Mouse (Mus musculus) frontal cortex, adult 2 months (tissue): ENCODE data around the gene Cenpo. TPM values are rescaled to one million over a fixed set of nuclear protein-coding genes. Genes with fewer than 3 reads are reported as not detected.

Experiments used
- DNase-seq, 2 experiments: peaks; one replicate each; pipeline ENCODE4 v3.0.0; 2022; ENCODE audit warnings: low spot score in 1 of 2; ENCODE audit errors: extremely low spot score in 1 of 2
- polyA plus RNA-seq: library from polyadenylated mRNA; depleted of rRNA; stranded (reverse); fragments of >200 nt; gene quantifications from 2 replicates; pipeline ENCODE4 v1.2.3, GENCODE M21; 2012

The Cenpo gene
- polyA plus RNA-seq, 1 experiment, result 6.7 TPM

DNA sequence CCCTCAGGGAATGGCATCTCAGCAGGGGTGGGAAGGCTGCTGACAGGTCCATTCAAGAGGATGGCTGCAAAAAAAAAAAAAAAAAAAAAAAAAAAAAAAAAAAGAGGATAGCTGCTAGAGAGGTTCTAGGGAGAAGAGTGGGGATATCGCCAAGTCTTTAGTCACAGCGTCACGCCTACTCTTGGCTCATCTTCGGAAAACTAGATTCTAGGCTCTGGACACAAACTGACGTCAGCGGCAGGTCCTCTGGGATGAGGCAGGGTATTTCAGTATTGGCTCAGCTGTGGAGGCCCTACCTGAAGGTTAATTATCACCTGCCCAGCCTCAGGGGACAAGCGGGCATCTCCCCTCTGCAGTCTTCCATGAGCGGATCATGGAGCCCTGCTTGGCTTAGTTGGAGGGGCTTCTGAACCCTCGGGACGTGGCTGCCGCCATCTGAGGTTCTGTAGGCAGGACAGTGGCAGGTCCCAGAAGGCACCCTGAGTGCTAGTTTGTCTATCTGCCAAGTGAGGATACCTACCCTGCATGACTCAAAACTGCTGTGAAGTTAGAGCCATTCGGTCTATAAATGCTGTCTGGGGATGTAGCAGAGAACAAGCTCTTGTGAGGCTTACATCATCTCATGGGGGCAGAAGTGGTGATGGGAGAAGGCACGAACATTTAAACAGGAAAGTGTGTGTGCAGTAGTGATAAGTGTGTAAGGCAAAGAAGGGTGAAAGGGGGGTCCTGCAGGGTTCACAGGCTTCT is 32.5 kb downstream of the Cenpo start:
- DNase-seq, result peak; percentile 66 to 86

- no peak for DNase-seq
Measured at GRCm38 (mm10) chr12:4199271-4199670, 34.8 kb downstream of the Cenpo start.

- DNase-seq, result no peak
Measured at GRCm38 (mm10) chr12:4198702-4199101, 35.4 kb downstream of the Cenpo start.

DNA sequence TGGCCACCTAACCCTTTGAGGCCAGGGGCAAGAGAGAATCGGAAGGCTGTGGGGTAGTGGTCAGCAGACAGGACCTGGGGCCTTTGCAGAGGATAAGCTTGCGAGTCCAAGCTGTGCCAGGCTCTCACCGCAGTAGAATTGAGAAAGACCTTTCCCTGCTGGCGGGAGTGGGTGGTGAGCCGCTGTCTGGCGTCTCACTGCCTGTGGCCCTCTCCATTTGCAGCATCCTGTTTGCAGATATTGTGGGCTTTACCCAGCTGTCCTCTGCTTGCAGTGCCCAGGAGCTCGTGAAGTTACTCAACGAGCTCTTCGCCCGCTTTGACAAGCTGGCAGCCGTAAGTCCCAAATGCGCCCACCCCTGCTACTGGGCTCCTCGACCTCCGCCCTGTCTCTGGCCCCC is 39.5 kb downstream of the Cenpo start:
- DNase-seq, result peak in 1 of 2 experiments; percentile 61

DNA sequence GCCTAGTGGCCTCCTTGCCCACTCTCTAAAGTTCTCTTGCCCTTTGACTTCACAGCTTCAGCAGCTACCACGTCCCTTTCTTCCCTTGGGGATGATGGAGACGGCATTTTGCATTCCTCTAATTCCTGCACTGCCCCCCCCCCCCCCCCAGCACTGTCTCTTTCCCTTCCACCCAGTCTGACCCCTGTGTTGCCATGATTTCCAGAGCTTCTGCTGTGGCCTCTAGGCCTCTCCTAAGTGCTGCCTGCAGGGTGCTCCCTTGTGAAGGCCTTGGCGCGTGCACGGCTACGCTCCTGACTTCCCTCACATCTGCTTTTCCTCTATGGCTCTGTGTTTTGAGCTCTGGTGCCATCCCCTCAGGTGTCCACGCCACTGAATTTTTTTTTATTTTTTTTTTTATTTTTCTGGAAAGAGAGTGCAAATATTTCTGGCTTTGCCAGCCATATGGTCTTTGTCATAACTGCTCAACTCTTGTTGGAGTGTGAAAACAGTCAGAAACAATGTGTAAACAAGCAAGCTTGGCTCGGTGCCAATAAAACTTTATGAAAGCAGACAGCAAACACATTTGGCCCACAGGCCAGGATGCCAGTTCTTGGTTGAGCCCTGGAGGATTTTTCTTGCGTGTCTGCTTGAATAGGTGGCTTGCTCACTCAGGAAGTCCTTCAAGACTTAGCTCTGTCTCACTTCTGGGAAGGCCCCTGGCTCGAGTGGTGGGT is 40.9 kb downstream of the Cenpo start:
- no peak for DNase-seq

DNA sequence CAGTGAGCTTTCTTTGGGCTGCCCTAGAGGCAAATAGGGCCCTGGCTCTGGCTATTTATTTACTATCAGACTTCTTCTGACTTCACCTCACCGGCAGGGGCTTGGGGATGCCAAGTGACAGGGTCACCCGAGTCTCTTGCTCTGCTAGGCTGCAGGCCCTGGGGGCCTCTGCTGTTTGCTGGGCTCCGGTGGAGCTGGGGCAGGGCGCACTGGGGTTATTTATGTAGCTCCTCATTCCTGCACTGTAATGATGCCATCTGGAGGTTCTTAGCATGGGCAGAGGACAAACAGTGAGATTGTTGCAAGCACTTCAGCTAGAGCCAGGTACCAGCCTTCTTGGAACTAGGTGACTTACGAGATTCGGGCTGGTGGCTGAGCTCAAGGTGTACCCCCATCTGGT is 41.6 kb downstream of the Cenpo start:
- DNase-seq, result no peak

- no peak for DNase-seq
Measured at GRCm38 (mm10) chr12:4189060-4189447, 45.0 kb downstream of the Cenpo start.

- no peak for DNase-seq
Measured at GRCm38 (mm10) chr12:4188171-4189059, 45.7 kb downstream of the Cenpo start.

GRCm38 (mm10) chr12:4184648-4185047 is 49.4 kb downstream of the Cenpo start:
- no peak for DNase-seq

DNA sequence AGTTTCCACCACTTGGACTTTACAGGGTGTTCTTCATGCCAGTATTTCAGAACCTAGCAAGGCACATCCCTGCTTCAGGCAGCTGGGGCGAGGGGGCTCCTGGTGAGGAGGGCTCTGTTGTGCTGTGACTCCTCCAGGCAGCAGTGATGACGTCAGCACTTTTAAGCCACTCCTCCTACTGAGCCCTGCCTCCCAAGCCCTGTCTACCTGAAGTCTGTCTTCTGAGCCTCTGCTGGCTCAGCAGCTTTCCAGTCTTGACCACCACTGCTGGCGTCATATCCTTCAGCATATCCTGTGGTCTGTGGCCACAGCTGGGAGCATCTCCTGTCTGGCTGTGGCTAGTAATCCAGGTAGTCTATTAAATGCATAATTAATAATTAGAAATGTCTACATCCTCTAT is 53.6 kb downstream of the Cenpo start:
- DNase-seq, result no peak

DNA sequence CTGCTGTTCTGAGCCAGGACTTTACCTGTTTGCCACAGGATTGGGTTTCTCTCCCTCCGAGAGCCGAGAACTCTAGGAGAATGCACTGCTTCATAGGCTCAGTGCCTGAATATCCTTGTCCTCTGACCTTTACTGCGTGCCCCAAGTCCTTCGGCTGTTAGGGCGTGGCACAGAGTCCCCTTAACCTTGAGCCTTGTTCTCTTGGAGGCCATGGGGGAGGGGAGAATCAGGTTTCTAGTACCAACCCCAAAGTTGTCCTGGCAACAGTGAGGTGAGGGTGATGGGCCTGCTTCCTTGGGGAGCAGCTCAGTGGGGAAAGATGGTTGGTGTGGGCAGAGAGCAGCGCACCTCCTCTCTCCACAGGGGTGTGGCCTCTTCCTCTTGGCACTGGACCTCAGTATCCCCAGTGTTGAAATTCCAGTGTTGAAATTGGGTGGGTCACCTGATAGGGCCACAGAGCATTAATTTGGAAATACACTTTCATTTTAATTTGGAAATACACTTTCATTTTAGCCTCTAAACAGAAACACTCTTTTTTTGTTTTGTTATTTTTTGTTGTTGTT is 54.3 kb downstream of the Cenpo start:
- DNase-seq, result no peak

- no peak for DNase-seq
Measured at GRCm38 (mm10) chr12:4178839-4179238, 55.3 kb downstream of the Cenpo start.

DNA sequence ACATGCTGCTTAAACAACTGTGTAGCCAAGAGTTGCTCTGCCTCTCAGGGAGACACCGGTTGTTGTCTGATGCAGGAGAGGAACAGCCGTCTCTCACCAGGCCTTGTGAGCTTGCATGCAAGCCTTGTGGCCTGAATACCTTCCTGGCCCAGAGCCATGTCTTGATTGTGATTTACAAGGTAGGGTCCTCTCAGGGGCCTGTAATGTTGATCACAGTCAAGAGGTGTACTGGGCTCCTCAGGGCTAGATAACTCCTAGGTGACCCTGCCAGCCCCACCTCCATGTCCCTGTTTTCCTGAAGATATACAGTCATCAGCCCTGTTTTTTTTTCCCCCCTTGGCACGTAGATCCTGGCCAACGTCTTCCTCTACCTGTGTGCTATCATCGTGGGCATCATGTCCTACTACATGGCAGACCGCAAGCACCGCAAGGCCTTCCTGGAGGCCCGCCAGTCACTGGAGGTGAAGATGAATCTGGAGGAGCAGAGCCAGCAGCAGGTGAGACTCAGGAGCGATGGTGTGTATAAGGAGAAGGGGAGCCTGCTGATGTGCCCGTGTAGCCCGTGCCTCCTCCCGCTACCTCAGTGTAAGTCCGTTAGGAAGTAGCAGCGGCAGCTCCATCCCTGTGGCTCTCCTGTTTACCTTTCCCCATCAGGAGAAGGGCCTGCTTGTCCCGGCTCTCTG is 60.8 kb downstream of the Cenpo start:
- DNase-seq, result no peak

DNA sequence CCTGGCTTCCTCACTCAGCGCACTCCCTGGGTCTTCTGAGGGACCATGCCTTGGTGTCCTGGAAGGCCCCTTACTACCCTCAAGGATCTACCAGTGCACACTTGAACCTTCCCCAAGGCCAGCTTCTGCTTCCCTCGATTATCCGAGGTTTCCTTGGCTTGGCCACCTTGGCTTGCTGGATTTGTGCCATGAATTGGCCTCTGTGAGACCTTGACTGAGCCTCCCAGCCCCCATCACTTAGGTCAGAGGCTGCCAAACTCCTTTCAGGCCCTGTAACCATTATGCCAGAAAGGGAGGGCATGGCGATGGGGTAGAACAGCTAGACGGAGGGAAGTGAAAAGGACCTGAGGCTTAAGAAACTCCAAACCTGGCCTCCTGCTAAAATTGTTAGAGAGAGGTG is 64.5 kb downstream of the Cenpo start:
- DNase-seq, result no peak

DNA sequence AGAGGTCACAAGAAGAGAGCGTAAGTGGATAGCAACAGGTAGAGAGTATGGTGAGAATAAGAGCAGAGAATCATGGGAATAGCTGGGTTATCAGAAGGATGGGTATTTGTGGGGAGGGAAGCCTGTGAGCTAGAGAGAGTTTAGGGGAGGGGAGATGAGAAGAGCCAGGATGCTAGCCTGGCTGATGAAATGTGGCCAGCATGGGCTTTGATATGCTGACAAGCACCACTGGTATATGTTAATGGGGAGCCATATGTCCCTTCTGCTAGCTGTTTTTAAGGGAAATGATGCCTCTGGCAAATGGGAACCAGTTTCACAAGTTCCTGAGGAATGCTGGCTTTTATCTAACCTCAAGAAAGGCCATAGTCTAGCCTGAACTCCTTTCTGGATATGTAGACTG is 65.0 kb downstream of the Cenpo start:
- no peak for DNase-seq

GRCm38 (mm10) chr12:4166970-4167369 is 67.1 kb downstream of the Cenpo start:
- no peak for DNase-seq

- no peak for DNase-seq
Measured at GRCm38 (mm10) chr12:4162886-4163285, 71.2 kb downstream of the Cenpo start.

DNA sequence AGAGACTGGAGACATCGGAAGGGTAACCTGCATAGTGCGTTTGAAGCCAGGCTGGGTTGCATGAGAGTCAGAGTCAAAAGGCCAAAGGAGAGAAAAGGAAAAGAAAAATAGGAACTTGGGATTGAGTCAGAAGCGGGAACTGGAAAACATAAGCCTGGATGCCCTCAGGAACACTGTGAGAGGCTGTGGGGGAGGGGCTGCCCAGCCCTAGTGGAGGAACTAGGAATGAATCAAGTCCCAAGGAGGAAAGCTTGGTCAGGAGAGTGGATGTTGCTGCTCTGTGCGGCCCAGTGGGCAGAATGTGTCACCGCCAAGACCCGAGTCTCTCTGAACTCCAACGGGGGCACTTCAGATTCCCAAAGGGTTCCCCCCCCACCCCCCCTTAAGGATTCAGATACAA is 73.8 kb downstream of the Cenpo start:
- no peak for DNase-seq

DNA sequence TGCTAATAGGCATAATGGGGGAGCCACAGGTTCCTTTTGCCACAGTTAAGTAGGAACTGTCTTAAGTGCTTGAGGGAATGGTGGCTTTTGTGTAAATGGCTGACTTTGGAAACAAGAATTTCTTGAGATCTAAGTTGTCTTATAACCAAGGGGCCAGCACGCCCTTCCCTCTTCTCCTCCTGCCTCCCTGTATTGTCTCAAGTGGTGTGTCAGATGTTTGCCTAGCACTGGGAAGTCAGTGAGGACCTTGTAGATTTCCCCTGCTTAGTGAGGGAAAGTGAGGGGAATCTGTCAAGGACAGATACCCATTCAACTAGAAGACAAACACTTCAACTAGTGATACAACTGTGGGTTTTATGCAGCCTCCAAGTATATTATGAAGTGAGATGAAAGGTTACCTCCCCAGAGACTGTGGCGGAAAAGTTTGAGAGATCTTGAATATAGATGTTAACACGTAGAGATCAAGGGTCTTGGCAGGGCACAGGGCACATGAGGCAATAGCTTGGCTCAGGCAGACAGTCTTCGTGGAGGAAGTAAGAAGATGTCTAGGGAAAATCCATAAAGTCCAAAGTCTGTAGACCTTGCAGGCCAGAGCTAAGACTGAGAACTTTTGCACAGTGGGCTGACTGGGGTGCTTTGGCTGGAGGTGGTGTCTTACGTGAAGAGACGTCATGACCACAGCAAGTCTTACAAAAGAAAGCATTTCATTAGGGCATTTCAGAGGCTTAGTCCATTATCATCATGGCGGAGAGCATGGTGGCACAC is 75.0 kb downstream of the Cenpo start:
- no peak for DNase-seq

GRCm38 (mm10) chr12:4158179-4158578 is 75.9 kb downstream of the Cenpo start:
- no peak for DNase-seq
